Mouse (Mus musculus) erythroblast, embryonic 14.5 days (primary cell): ENCODE measurements around the gene Gm17677. TPM values are rescaled to one million over a fixed set of nuclear protein-coding genes. Genes with fewer than 3 reads are reported as not detected.

Experiments
- H3K27me3 ChIP-seq: 2 replicates; pipeline ENCODE4 v1.6.1; 2012; ENCODE audit warnings: inconsistent platforms; ENCODE audit not compliant: control insufficient read depth
- H3K36me3 ChIP-seq: 2 replicates; pipeline ENCODE4 v1.6.1; 2012; ENCODE audit warnings: mild to moderate bottlenecking, inconsistent platforms; ENCODE audit not compliant: control insufficient read depth
- H3K4me1 ChIP-seq: 2 replicates; pipeline ENCODE4 v1.6.1; 2012; ENCODE audit warnings: inconsistent platforms; ENCODE audit not compliant: control insufficient read depth
- H3K4me3 ChIP-seq: replicated peaks from 2 replicates; pipeline ENCODE3; 2012; ENCODE audit warnings: moderate library complexity, mild to moderate bottlenecking, inconsistent platforms
- H3K9me3 ChIP-seq: 2 replicates; pipeline ENCODE4 v1.6.1; 2012; ENCODE audit warnings: low read length, inconsistent platforms, mixed read lengths; ENCODE audit not compliant: control insufficient read depth
- GATA1 ChIP-seq: IDR thresholded peaks from 2 replicates; pipeline ENCODE4 v1.6.1; 2012; ENCODE audit warnings: low read length, inconsistent platforms, mixed read lengths
- TAL1 ChIP-seq: IDR thresholded peaks from 3 replicates; pipeline ENCODE4 v1.6.1; 2012; ENCODE audit warnings: low read length, inconsistent platforms, mixed read lengths
- polyA plus RNA-seq: library from polyadenylated mRNA; stranded (reverse); fragments of >175 nt; gene quantifications from 2 replicates; pipeline ENCODE4 v1.2.3, GENCODE M21; 2012

Gene Gm17677
- polyA plus RNA-seq = not detected in 2 replicates

DNA sequence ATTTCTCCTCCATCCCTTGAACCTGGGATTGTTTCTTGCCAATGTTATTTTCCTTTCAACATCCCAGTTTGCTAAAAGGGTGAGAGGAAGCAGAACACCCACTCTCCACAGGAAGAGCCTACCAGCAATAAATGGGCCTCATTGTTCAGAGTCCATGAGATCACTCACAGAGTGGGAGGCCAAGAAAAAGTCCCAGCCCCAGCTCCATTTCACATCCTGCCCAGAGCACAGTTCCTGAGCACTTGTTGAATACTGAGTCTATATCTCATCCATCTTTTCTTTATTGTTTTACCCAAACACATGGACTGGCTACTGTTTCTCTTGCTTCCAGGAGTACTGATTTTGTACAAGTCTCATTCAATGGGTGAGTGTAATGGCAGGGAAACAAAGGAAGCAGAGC, at the start of gene Gm17677:
Gm17677 (plus strand) TSS at position 301 of the 400 bp plus-strand sequence.
- TF ChIP-seq TAL1 (no peak), GATA1 (no peak)

DNA sequence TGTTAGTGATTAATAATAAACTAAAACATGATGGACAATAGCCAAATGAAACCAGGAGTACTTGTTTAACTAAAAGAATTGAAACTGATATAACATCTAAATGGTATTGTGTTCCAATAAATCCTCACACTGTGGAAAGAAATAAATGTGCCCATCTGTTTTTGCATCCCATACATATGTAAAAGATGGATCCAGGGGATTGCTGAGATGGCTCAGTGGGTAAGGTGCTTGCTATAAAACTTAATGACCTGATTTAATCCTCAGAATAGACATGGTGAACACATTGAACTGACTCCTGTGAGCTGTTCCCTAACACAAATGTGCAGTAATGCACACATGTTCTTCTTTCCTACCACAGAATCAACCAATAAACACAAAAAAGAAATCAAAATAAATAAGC, 48.9 kb upstream of the Gm17677 start:
- TF ChIP-seq GATA1 (no peak), TAL1 (no peak)

More for the DNA sequence above, at the start of gene Gm17677:
- Histone ChIP-seq H3K4me3 (no peak within 1 kb of the TSS), H3K9me3 (peaks cover 7% of the 10 kb centered on the region), H3K4me1 (no peaks in the 10 kb centered on the region), H3K36me3 (no peaks in the 10 kb centered on the region), H3K27me3 (no peaks in the 10 kb centered on the region)

DNA sequence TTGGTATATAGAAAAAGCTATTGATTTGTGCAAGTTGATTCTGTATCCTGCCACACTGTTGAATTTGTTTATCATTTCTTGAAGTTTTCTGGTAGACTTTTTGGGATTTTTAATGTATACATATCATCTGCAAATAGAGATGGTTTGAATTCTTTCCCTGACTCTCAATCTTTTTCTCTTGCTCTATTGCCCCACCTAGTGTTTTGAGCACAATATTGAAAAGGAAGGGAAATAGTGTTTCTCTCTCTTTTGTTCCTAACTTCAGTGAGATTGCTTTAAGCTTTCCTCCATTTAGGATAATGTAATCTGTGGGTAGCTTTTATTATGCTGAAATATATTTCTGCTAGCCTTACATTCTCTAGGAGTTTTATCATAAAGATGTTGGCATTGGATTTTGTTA, 33.6 kb upstream of the Gm17677 start:
- Histone ChIP-seq H3K36me3 (no peaks in the 10 kb centered on the region), H3K4me3 (no peak overlapping the region), H3K27me3 (no peaks in the 10 kb centered on the region), H3K9me3 (peaks cover 3% of the 10 kb centered on the region; the same call in 1 of the 2 replicates), H3K4me1 (no peaks in the 10 kb centered on the region)
- no peak for TF ChIP-seq GATA1
- no peak for TF ChIP-seq TAL1

More for the DNA sequence above, 48.9 kb upstream of the Gm17677 start:
- Histone ChIP-seq H3K9me3 (no peaks in the 10 kb centered on the region), H3K36me3 (no peaks in the 10 kb centered on the region), H3K4me3 (no peak overlapping the region), H3K4me1 (no peaks in the 10 kb centered on the region), H3K27me3 (no peaks in the 10 kb centered on the region)

DNA sequence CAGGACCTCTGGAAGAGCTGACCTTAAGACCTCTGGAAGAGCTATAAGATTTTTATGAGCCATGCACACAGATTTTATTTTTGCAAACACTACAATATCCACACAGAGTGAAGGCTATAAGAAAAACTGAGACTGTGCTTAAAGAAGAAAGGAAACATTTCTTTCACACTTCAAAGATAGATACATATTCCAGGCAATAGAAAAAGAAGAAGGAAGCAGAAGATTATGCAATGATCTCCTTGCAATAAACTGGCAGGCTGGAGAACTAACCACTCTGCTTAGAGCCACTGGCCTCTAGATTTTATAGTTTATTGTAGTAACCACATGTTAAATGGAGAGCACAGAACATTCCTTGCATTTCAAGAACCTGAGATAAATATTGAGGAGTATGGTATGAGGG, 16.0 kb downstream of the Gm17677 start:
- no peak for TF ChIP-seq TAL1
- no peak for TF ChIP-seq GATA1
- Histone ChIP-seq H3K27me3 (no peaks in the 10 kb centered on the region), H3K36me3 (no peaks in the 10 kb centered on the region)

DNA sequence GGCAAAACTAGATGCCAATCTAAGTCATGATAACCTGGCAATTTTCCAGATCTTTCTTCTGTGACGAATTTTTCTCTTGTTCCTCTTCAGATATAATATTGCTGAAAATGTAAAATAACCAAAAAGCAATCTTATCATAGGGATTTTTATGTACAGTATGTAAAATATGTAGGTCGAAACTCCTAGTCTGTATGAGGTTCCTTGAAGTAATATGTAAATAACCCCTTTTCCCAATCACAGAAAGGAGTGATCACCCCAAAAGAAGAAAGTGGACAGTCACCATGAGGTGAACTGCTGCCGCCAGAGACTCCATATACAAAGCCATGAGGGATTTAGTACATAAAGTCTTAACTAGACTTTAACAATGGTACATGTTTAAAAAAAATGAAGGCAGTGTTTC, 37.2 kb downstream of the Gm17677 start, which contains the start of gene Gm17727:
Gm17727 (minus strand) TSS at position 101 of the 400 bp plus-strand sequence.
- Histone ChIP-seq H3K9me3 (no peaks in the 10 kb centered on the region), H3K27me3 (no peaks in the 10 kb centered on the region), H3K4me3 (no peak within 1 kb of the TSS), H3K36me3 (no peaks in the 10 kb centered on the region), H3K4me1 (no peaks in the 10 kb centered on the region)
- TF ChIP-seq TAL1 (no peak), GATA1 (no peak)

More for the DNA sequence above, 16.0 kb downstream of the Gm17677 start:
- no peak overlapping the region for H3K4me3 ChIP-seq
- H3K9me3 ChIP-seq = no peaks in the 10 kb centered on the region
- H3K4me1 ChIP-seq = no peaks in the 10 kb centered on the region

DNA sequence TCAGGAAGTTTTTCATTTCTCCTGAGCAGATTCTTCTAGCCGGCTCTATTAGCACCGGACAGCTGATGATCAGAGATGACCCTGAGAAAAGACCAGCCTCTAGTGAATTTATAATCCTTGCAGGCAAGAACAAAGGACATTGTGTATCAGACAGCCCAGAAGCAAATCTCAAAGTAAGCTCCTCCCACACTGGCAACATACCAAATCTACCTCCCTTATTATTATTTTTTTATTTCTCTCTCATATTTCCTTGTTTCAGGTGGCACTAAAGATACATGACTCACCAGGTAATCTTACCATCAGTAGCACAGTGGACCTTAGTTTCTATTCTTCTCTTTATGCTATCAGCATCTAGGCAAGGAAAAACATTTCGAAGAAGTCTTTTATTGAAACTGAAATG, 49.2 kb downstream of the Gm17677 start, which contains the start of the genes Gm27235 and D730048I06Rik:
Gm27235 (minus strand) TSS at position 101 of the 400 bp plus-strand sequence.
D730048I06Rik (minus strand) TSS at position 112 of the 400 bp plus-strand sequence.
- TF ChIP-seq GATA1 (no peak), TAL1 (no peak)

More for the DNA sequence above, 49.2 kb downstream of the Gm17677 start, which contains the start of the genes Gm27235 and D730048I06Rik:
- Histone ChIP-seq H3K27me3 (no peaks in the 10 kb centered on the region), H3K4me3 (no peak within 1 kb of the TSS), H3K4me1 (no peaks in the 10 kb centered on the region), H3K9me3 (no peaks in the 10 kb centered on the region; the same call in 1 of the 2 replicates), H3K36me3 (no peaks in the 10 kb centered on the region)

Other genes with a start within 250 kb of the Gm17677 start
- gene Gm1113, start 222.8 kb upstream of the Gm17677 start, polyA plus RNA-seq = not detected in 2 replicates
- not detected in 2 replicates for gene Ddx25, start 182.5 kb upstream of the Gm17677 start, polyA plus RNA-seq
- gene Pus3, start 182.5 kb upstream of the Gm17677 start, polyA plus RNA-seq = 0.04 and 0.07 TPM in 2 replicates
- 0.09 TPM in 1 of 2 replicates, not detected in the other for gene Pate2, start 170.8 kb upstream of the Gm17677 start, polyA plus RNA-seq
- 0.71 and 0.72 TPM in 2 replicates for gene Hyls1, start 170.7 kb upstream of the Gm17677 start, polyA plus RNA-seq
- gene Pate4, start 129.1 kb upstream of the Gm17677 start, polyA plus RNA-seq = not detected in 2 replicates
- gene Pate3, start 92.8 kb upstream of the Gm17677 start, polyA plus RNA-seq = not detected in 2 replicates
- not detected in 2 replicates for gene Pate1, start 53.7 kb upstream of the Gm17677 start, polyA plus RNA-seq
- gene Gm17727, start 37.1 kb downstream of the Gm17677 start, polyA plus RNA-seq = not detected in 2 replicates
- gene Gm27235, start 49.1 kb downstream of the Gm17677 start, polyA plus RNA-seq = not detected in 2 replicates
- gene D730048I06Rik, start 49.1 kb downstream of the Gm17677 start, polyA plus RNA-seq = not detected in 2 replicates
- gene 9230110F15Rik, start 103.1 kb downstream of the Gm17677 start, polyA plus RNA-seq = not detected in 2 replicates
- gene 9230113P08Rik, start 167.4 kb downstream of the Gm17677 start, polyA plus RNA-seq = not detected in 2 replicates